Mouse (Mus musculus): ENCODE results near the gene Scin.
A peak's percentile ranks its signal among the peaks of the same experiment; 100 is the strongest.

The Scin gene

GRCm38 (mm10) chr12:40108143-40108542, 25.9 kb downstream of the Scin start:
- DNase-seq (ENCODE audit: low spot score), result no peak

- no peak for DNase-seq (ENCODE audit: low spot score)
Observed at GRCm38 (mm10) chr12:40106874-40107273, 27.2 kb downstream of the Scin start.

GRCm38 (mm10) chr12:40104750-40105149, 29.3 kb downstream of the Scin start:
- DNase-seq (ENCODE audit: low spot score), result no peak

- no peak for DNase-seq (ENCODE audit: low spot score)
Observed at GRCm38 (mm10) chr12:40102359-40102758, 31.7 kb downstream of the Scin start.

GRCm38 (mm10) chr12:40099407-40099806, 34.6 kb downstream of the Scin start:
- no peak for DNase-seq (ENCODE audit: low spot score)

- no peak for DNase-seq (ENCODE audit: low spot score)
Observed at GRCm38 (mm10) chr12:40097449-40097848, 36.6 kb downstream of the Scin start.

- DNase-seq (ENCODE audit: low spot score), result no peak
Observed at GRCm38 (mm10) chr12:40097023-40097422, 37.0 kb downstream of the Scin start.

- no peak for DNase-seq (ENCODE audit: low spot score)
Observed at GRCm38 (mm10) chr12:40096453-40096852, 37.6 kb downstream of the Scin start.

GRCm38 (mm10) chr12:40090017-40090416, 44.0 kb downstream of the Scin start:
- no peak for DNase-seq (ENCODE audit: low spot score)

GRCm38 (mm10) chr12:40085731-40086322, 48.2 kb downstream of the Scin start:
- no peak for DNase-seq (ENCODE audit: low spot score)

- DNase-seq (ENCODE audit: low spot score), result no peak
Observed at GRCm38 (mm10) chr12:40082453-40083238, 51.4 kb downstream of the Scin start.

GRCm38 (mm10) chr12:40082048-40082447, 52.0 kb downstream of the Scin start:
- DNase-seq (ENCODE audit: low spot score), result no peak

- DNase-seq (ENCODE audit: low spot score), result no peak
Observed at GRCm38 (mm10) chr12:40073660-40074059, 60.4 kb downstream of the Scin start.

GRCm38 (mm10) chr12:40047024-40047423, 87.0 kb downstream of the Scin start:
- DNase-seq (ENCODE audit: low spot score), result no peak

- no peak for DNase-seq (ENCODE audit: low spot score)
Observed at GRCm38 (mm10) chr12:40043816-40044585, 90.0 kb downstream of the Scin start.

- peak; percentile 31 for DNase-seq (ENCODE audit: low spot score)
Observed at GRCm38 (mm10) chr12:40040067-40040466, 94.0 kb downstream of the Scin start.

GRCm38 (mm10) chr12:40037876-40038463, 96.1 kb downstream of the Scin start, which contains the start of gene Arl4a:
Arl4a (minus strand) TSS chr12:40038025.
- DNase-seq (ENCODE audit: low spot score), result peak; percentile 89

- peak; percentile 97 for DNase-seq (ENCODE audit: low spot score)
Observed at GRCm38 (mm10) chr12:40037226-40037813, 96.7 kb downstream of the Scin start.

GRCm38 (mm10) chr12:40036666-40037065, 97.4 kb downstream of the Scin start:
- peak; percentile 20 for DNase-seq (ENCODE audit: low spot score)

- DNase-seq (ENCODE audit: low spot score), result no peak
Observed at GRCm38 (mm10) chr12:40035506-40035905, 98.5 kb downstream of the Scin start.

GRCm38 (mm10) chr12:40029201-40029600, 104.8 kb downstream of the Scin start:
- DNase-seq (ENCODE audit: low spot score), result no peak

- DNase-seq (ENCODE audit: low spot score), result no peak
Observed at GRCm38 (mm10) chr12:40027846-40028245, 106.2 kb downstream of the Scin start.

Measured in yolk sac, embryonic 10.5 days (tissue).